Mouse (Mus musculus) right cerebral cortex, postnatal 36 days (tissue): ENCODE measurements around the gene 2210016F16Rik.
"Not testable (repeated sequence)": the region's sequence is repeated elsewhere in the genome, so short reads cannot be mapped to it uniquely, and the experiment has no call there.

Experiments used
- DNase-seq, 2 experiments: peaks; one replicate each; pipeline ENCODE4 v3.0.0; 2022; ENCODE audit warnings: low spot score in 2 of 2, mixed read lengths in 1 of 2

Gene 2210016F16Rik

GRCm38 (mm10) chr13:58373153-58373470 is 11.9 kb downstream of the 2210016F16Rik start:
- no peak for DNase-seq

- DNase-seq: no peak
These were observed 12.5 kb downstream of the 2210016F16Rik start for GRCm38 (mm10) chr13:58372278-58373152.

DNA sequence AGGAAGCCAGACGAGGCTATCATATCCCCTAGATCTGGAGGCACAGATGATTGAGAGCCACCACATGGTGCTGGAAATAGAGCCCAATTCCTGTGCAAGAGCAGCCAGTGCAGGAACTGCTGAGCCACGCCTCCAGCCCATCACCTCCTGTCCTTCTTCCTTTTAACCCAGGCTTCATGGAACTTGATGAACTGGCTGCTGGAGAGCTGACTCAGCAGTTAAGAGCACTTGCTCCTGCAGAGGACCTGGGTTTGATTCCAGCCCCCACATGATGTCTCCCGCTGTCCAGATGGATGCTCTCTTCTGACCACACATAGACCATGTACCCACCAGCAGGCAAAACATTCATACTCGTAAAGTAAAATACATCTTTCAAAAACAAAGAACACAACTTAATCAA is 16.2 kb downstream of the 2210016F16Rik start:
- DNase-seq: no peak

DNA sequence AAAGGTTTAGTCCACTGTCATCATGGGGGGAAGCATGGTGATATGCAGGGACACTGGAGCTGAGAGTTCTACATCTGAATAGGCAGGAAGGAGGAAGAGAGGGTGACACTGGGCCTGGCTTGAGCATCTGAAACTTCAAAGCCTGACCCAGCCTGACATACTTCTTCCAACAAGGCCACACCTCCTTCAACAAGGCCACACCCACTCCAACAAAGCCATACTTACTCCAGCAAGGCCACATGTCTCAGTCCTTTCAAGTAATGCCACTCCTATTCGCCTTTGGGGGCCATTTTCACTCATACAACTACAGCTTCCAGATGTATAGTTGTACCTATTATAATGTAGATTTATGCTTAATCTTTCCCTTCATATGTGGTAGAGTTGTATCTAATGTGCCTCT is 17.4 kb downstream of the 2210016F16Rik start:
- no peak for DNase-seq

DNA sequence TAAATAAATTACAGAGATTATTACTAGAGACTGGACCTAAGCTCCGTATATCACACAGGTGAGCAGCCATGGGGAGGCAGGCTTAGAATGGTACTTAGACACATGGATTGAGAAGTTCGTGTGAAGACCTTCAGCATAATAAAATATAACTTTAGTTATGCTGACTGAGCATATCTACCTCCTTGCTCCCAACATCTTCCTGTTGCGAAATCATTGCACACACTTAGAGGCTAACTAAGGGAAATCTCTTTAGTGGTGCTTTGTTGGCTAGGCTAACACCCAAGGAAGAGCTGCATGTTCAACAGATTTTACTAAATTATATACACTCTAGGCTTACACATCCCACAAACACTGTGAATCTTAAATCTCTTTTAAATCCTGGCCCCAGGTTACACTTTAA is 18.7 kb downstream of the 2210016F16Rik start:
- DNase-seq: no peak

DNA sequence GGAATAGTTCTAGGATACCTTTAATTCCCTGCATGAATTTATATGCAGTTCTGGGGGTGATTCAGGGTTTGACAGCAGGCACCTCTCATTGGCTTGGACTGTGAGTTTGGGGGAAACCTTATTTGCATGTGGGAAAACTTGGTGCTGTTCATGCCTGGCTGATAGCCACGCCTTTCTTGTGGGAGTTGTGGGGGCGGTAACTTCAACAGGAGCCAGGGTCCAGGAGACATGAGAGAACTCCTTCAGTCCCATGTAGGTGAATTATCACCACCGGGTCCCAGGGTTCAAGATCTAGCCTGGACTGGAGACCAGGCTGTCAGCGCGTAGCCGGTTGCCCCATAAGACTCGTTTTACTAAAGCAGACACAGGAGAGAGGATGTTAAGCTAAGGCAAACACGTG is 19.8 kb downstream of the 2210016F16Rik start:
- DNase-seq: not testable (repeated sequence)

DNA sequence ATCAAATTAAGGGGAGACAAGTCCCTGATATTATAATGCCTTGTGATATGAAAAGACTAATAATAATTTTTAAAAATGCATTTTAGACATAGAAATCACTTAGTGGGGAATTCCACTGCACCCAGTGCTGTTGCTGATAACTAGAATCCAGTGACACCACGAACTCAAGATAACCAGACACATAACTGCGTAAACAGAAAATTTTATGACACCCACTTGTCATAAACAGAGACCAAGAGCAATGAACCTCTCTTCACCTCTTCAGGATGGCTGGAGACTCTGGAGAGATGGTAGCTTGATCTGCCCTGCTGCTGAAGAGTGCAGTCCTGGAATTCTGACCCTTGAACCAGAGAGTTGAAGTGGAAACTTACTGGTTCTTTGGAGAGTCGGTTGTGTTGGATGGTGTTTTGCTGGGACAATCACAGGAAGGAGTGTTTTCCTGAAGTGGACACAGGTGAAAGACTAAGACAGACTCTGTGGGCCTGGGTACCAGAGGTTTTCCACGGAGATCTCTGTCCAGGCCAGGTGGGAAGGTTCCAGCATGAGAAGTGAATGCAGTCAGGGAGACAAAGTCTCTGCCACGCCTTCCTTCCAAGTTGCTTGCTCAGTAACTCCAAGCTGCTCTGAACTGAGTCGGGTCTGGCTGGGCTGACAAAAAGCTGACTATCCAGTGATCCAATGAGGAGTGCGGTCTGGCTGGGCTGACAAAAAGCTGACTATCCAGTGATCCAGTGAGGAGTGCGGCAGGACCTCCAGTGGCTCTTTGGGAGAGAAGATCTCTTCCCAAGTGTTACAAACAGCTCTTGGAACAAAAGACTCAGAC is 20.5 kb downstream of the 2210016F16Rik start:
- no peak for DNase-seq

GRCm38 (mm10) chr13:58359304-58359653 is 25.7 kb downstream of the 2210016F16Rik start:
- no peak for DNase-seq

GRCm38 (mm10) chr13:58358629-58359303 is 26.3 kb downstream of the 2210016F16Rik start, which contains the start of gene Kif27:
Gene Kif27, minus strand, starts transcription at chr13:58359122.
- peak; percentile 15 to 28 for DNase-seq

- no peak for DNase-seq
These were observed 32.0 kb downstream of the 2210016F16Rik start for GRCm38 (mm10) chr13:58352996-58353395.

GRCm38 (mm10) chr13:58350606-58351005 is 34.4 kb downstream of the 2210016F16Rik start:
- DNase-seq: no peak

GRCm38 (mm10) chr13:58344505-58344904 is 40.5 kb downstream of the 2210016F16Rik start:
- peak; percentile 17 to 19 for DNase-seq

DNA sequence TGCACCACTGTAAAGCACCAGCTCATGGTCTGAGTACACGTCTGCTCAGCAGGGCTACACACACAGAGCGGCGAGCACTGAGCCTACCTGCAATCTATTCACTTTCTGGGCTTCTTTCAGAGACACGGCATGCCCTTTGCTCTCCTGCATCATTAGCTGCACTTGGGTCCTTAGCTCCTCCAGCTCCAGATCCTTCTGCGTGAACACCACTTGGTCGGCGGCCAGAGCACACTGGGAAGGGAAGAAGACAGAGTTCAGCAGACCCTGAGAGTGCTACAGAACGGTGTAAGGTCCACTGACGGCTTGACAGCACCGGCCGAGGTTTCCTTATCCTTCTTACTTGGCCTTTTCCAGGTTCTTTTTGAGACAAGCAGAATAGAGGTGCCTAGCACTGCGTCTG is 47.6 kb downstream of the 2210016F16Rik start:
- DNase-seq: no peak

GRCm38 (mm10) chr13:58334116-58334515 is 50.9 kb downstream of the 2210016F16Rik start:
- no peak for DNase-seq
